Mouse (Mus musculus): ENCODE data around the gene Chn1. TPM values are rescaled to one million over a fixed set of nuclear protein-coding genes. Genes with fewer than 3 reads are reported as not detected.
A peak's percentile ranks its signal among the peaks of the same experiment; 100 is the strongest.

The Chn1 gene
- total and polyA plus RNA-seq, 3 experiments = 5.0 to 14.1 TPM; not detected in 1

- peak; percentile 64 for DNase-seq (ENCODE audit: low read depth, low spot score)
These were observed 209.0 kb downstream of the Chn1 start for GRCm38 (mm10) chr2:73566162-73566561.

DNA sequence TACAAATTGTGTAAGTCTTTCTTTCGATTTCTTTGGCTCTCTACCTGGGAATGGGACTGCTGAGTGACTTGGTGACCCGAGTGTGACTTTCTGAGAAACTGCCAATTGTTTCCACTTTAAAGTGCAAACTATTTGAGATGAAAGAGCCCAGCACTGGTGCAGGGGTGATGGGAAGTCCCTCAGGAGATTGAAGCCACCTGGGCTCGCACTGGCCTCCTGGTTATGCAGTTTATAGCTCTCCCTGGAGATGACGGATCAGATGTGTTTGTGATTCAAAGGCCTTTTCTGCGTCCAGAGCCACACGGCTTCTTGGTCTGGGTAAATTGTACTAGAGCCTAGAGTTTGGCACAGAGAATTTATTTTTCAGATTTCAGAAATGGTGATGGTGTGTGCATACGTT, 211.5 kb downstream of the Chn1 start:
- no peaks in the 10 kb centered on the region for H3K79me2 ChIP-seq (ENCODE audit: control insufficient read depth, insufficient read depth, low read length, poor library complexity)
- H3K27me3 ChIP-seq (ENCODE audit: control insufficient read depth in 1 of 2, insufficient read depth in 2 of 2, low read length in 2 of 2) = no peaks in the 10 kb centered on the region
- H3K9me3 ChIP-seq (replicated peaks; ENCODE audit: insufficient read depth, low read length) = no peaks in the 10 kb centered on the region
- H3K4me1 ChIP-seq (ENCODE audit: control insufficient read depth in 1 of 2, insufficient read depth in 2 of 2, low read length in 2 of 2) = peaks cover 0 to 7% of the 10 kb centered on the region in 2 experiments; a peak in 3 of 4 replicates
- no peak overlapping the region for H3K27ac ChIP-seq (ENCODE audit: control insufficient read depth, low read depth, low read length)
- H3K4me3 ChIP-seq (ENCODE audit: control insufficient read depth in 1 of 2, insufficient read depth in 1 of 2, low read depth in 2 of 2, low read length in 2 of 2) = no peak overlapping the region
- H3K36me3 ChIP-seq (ENCODE audit: control insufficient read depth in 1 of 2, insufficient read depth in 2 of 2, low read length in 2 of 2) = peaks cover 0 to 3% of the 10 kb centered on the region in 2 experiments; a peak in 1 of 4 replicates
- no peak overlapping the region for H3K9ac ChIP-seq (ENCODE audit: control insufficient read depth, low read depth, low read length, poor library complexity, severe bottlenecking)
- DNase-seq (ENCODE audit: low read depth, low spot score) = no peak
- TF ChIP-seq GATA1 (IDR thresholded peaks at IDR 0.05; ENCODE audit: low read depth, low read length) (no peak), MYC (IDR thresholded peaks at IDR 0.05; ENCODE audit: low read depth, low read length) (no peak), ZKSCAN1 (IDR thresholded peaks at IDR 0.05; ENCODE audit: low read depth, low read length) (no peak), POLR2A (IDR thresholded peaks at IDR 0.05; ENCODE audit: control insufficient read depth in 1 of 2, insufficient read depth in 1 of 2, low read depth in 1 of 2, low read length in 2 of 2, poor library complexity in 1 of 2) (no peak), SIN3A (IDR thresholded peaks at IDR 0.05; ENCODE audit: low read length) (no peak)

More at GRCm38 (mm10) chr2:73566162-73566561, 209.0 kb downstream of the Chn1 start:
- Histone ChIP-seq H3K4me1 (ENCODE audit: control insufficient read depth in 1 of 2, insufficient read depth in 2 of 2, low read length in 2 of 2) (peaks cover 0 to 7% of the 10 kb centered on the region in 2 experiments; a peak in 3 of 4 replicates), H3K27ac (ENCODE audit: control insufficient read depth, low read depth, low read length) (no peak overlapping the region), H3K4me3 (ENCODE audit: control insufficient read depth in 1 of 2, insufficient read depth in 1 of 2, low read depth in 2 of 2, low read length in 2 of 2) (no peak overlapping the region), H3K9me3 (replicated peaks; ENCODE audit: insufficient read depth, low read length) (no peaks in the 10 kb centered on the region), H3K79me2 (ENCODE audit: control insufficient read depth, insufficient read depth, low read length, poor library complexity) (no peaks in the 10 kb centered on the region), H3K36me3 (ENCODE audit: control insufficient read depth in 1 of 2, insufficient read depth in 2 of 2, low read length in 2 of 2) (peaks cover 0 to 3% of the 10 kb centered on the region in 2 experiments; a peak in 1 of 4 replicates), H3K9ac (ENCODE audit: control insufficient read depth, low read depth, low read length, poor library complexity, severe bottlenecking) (no peak overlapping the region), H3K27me3 (ENCODE audit: control insufficient read depth in 1 of 2, insufficient read depth in 2 of 2, low read length in 2 of 2) (peaks cover 0 to 5% of the 10 kb centered on the region in 2 experiments; a peak in 3 of 4 replicates)
- TF ChIP-seq POLR2AphosphoS5 (IDR thresholded peaks at IDR 0.05; ENCODE audit: borderline replicate concordance, low read depth, low read length) (no peak), ZC3H11A (IDR thresholded peaks at IDR 0.05; ENCODE audit: low read depth, low read length) (peak; percentile 25; the same call in 1 of the 2 replicates), MYC (IDR thresholded peaks at IDR 0.05; ENCODE audit: low read depth, low read length) (no peak), CTCF (IDR thresholded peaks at IDR 0.05 in 2 of 3, conservative IDR thresholded peaks at IDR 0.05 in 1 of 3; ENCODE audit: control insufficient read depth in 1 of 3, insufficient read depth in 1 of 3, low read depth in 2 of 3, low read length in 3 of 3, poor library complexity in 1 of 3, severe bottlenecking in 1 of 3) (peak; percentile 79 to 86 (median 80)), SMC3 (IDR thresholded peaks at IDR 0.05; ENCODE audit: low read depth, low read length) (peak; percentile 39), RAD21 (IDR thresholded peaks at IDR 0.05; ENCODE audit: low read depth, low read length) (peak; percentile 57)

GRCm38 (mm10) chr2:73562656-73563055, 212.5 kb downstream of the Chn1 start:
- Histone ChIP-seq H3K36me3 (ENCODE audit: control insufficient read depth in 1 of 2, insufficient read depth in 2 of 2, low read length in 2 of 2) (peaks cover 0 to 3% of the 10 kb centered on the region in 2 experiments; a peak in 1 of 4 replicates), H3K4me3 (ENCODE audit: control insufficient read depth in 1 of 2, insufficient read depth in 1 of 2, low read depth in 2 of 2, low read length in 2 of 2) (no peak overlapping the region), H3K9ac (ENCODE audit: control insufficient read depth, low read depth, low read length, poor library complexity, severe bottlenecking) (no peak overlapping the region), H3K27me3 (ENCODE audit: control insufficient read depth in 1 of 2, insufficient read depth in 2 of 2, low read length in 2 of 2) (no peaks in the 10 kb centered on the region), H3K27ac (ENCODE audit: control insufficient read depth, low read depth, low read length) (no peak overlapping the region), H3K79me2 (ENCODE audit: control insufficient read depth, insufficient read depth, low read length, poor library complexity) (no peaks in the 10 kb centered on the region), H3K4me1 (ENCODE audit: control insufficient read depth in 1 of 2, insufficient read depth in 2 of 2, low read length in 2 of 2) (peaks cover 0 to 7% of the 10 kb centered on the region in 2 experiments; a peak in 3 of 4 replicates), H3K9me3 (replicated peaks; ENCODE audit: insufficient read depth, low read length) (no peaks in the 10 kb centered on the region)
- no peak for DNase-seq (ENCODE audit: low read depth, low spot score)
- no peak for TF ChIP-seq E2F4 (IDR thresholded peaks at IDR 0.05; ENCODE audit: borderline replicate concordance, low read depth, low read length)
- no peak for TF ChIP-seq CHD1 (IDR thresholded peaks at IDR 0.05; ENCODE audit: low read depth, low read length)
- 0 out of 2 replicates have a peak, but pooled peaks have one; percentile 12 for TF ChIP-seq USF1 (IDR thresholded peaks at IDR 0.05; ENCODE audit: low read depth, low read length)
- TF ChIP-seq ZC3H11A (IDR thresholded peaks at IDR 0.05; ENCODE audit: low read depth, low read length) = no peak
- TF ChIP-seq GABPA (IDR thresholded peaks at IDR 0.05; ENCODE audit: low read depth, low read length) = no peak

Data from MEL (cell line).